Mouse (Mus musculus) retina, postnatal 1 day (tissue): Measurements from ENCODE around the gene Dtx2.
"Not testable (repeated sequence)": the region's sequence is repeated elsewhere in the genome, so short reads cannot be mapped to it uniquely, and the experiment has no call there.

Experiments used
- DNase-seq: peaks from one replicate; pipeline ENCODE4 v3.0.0-alpha.2; 2012

Gene Dtx2

GRCm38 (mm10) chr5:136066404-136067148 lies 72.0 kb downstream of the Dtx2 start:
- not testable (repeated sequence) for DNase-seq

GRCm38 (mm10) chr5:136069411-136069810 lies 74.8 kb downstream of the Dtx2 start:
- no peak for DNase-seq

GRCm38 (mm10) chr5:136073051-136073450 lies 78.5 kb downstream of the Dtx2 start:
- DNase-seq, result peak; percentile 72

- DNase-seq, result no peak
Observed at GRCm38 (mm10) chr5:136073526-136073925, 78.9 kb downstream of the Dtx2 start.

GRCm38 (mm10) chr5:136075076-136075475 lies 80.5 kb downstream of the Dtx2 start:
- DNase-seq, result no peak

- DNase-seq, result peak; percentile 29
Observed at GRCm38 (mm10) chr5:136076284-136076683, 81.7 kb downstream of the Dtx2 start.

- no peak for DNase-seq
Observed at GRCm38 (mm10) chr5:136077001-136077550, 82.5 kb downstream of the Dtx2 start.

- no peak for DNase-seq
Observed at GRCm38 (mm10) chr5:136078136-136078535, 83.5 kb downstream of the Dtx2 start.

- no peak for DNase-seq
Observed at GRCm38 (mm10) chr5:136082345-136082744, 87.7 kb downstream of the Dtx2 start.
